Mouse (Mus musculus): ENCODE results near the gene Nrxn1. TPM values are rescaled to one million over a fixed set of nuclear protein-coding genes. Genes with fewer than 3 reads are reported as not detected.
A peak's percentile ranks its signal among the peaks of the same experiment; 100 is the strongest.
"Not testable (repeated sequence)": the region's sequence is repeated elsewhere in the genome, so short reads cannot be mapped to it uniquely, and the experiment has no call there.

The Nrxn1 gene
- polyA plus RNA-seq, 1 experiment, result 0.23 TPM

GRCm38 (mm10) chr17:90269143-90269542 is 823.7 kb downstream of the Nrxn1 start:
- no peak for DNase-seq (ENCODE audit: low spot score)

GRCm38 (mm10) chr17:90253451-90254131 is 839.3 kb downstream of the Nrxn1 start:
- DNase-seq (ENCODE audit: low spot score), result no peak

DNA sequence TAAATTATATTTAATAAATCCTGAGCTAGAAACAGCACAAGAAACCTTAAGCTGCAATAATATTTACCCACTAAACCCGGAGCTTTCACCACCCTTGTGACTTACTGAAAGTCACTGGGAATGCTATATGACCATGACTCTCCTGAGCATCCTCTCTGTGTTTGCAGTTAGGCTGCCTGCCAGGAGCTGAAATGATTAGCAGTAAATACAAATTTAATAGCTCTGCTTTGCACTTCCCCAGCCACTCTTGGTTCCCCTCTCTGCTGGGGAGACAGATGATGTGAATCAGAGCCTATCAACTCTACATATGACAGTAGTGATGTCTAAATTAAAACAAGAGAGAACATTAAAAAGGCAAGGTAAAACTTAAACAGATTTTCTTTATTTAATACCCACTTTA is 840.7 kb downstream of the Nrxn1 start:
- no peak for DNase-seq (ENCODE audit: low spot score)

DNA sequence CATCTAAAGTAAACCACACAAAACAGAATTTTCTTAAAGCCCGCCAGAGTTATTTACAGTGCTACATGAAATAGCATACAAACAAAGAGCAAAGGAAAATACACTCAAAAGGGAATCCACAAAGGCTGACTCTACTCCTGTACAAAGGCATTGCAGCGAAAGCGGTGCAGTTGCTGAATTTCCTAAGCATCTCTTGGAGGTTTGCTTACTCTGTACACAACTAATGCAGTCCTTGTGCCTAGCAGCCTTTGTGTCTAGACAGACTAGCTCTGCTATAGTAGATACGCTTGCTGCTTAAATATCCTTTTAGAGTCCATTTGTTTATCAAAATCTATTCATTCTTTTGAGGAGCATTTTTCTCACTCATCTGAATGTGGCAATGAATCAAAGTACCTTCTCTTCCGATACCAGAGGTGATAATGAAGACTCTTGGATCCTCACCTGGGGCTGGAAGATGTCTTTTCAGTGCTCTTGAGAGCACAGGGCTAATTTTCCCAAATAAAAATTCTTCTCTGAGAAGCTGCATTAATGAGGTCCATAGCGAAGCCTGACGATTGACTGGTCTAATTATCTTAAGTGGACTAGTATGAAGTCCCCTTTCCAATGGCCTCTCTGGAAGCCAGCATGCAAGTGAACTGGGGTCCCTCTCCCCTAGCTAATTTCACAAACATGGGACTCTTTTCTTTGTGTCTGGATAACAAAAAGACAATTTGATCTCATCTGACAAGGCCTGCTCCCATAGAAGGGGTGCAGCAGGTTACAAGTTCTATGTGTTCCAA is 845.6 kb downstream of the Nrxn1 start:
- DNase-seq (ENCODE audit: low spot score), result no peak

- no peak for DNase-seq (ENCODE audit: low spot score)
Observed at GRCm38 (mm10) chr17:90244339-90244738, 848.5 kb downstream of the Nrxn1 start.

- DNase-seq (ENCODE audit: low spot score), result no peak
Observed at GRCm38 (mm10) chr17:90238964-90239363, 853.9 kb downstream of the Nrxn1 start.

DNA sequence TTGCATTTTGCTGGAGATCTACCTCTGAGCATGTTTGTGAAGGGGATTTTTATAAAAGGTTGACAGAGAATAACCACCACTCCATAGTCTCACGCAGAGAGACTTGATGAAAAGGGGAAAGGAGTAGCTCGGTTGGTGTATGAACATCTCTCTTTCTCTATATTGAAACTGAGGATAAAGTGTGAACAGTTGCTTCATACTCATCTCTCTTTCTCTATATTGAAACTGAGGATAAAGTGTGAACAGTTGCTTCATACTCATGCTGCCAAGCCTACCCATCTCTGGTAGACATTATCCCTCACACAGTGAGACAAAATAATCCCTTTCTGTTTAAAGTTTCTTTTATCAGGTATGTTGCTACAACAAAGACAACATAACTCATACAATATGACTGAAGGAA is 854.4 kb downstream of the Nrxn1 start:
- DNase-seq (ENCODE audit: low spot score), result no peak

GRCm38 (mm10) chr17:90235674-90236073 is 857.2 kb downstream of the Nrxn1 start:
- not testable (repeated sequence) for DNase-seq (ENCODE audit: low spot score)

- DNase-seq (ENCODE audit: low spot score), result no peak
Observed at GRCm38 (mm10) chr17:90234806-90235205, 858.1 kb downstream of the Nrxn1 start.

DNA sequence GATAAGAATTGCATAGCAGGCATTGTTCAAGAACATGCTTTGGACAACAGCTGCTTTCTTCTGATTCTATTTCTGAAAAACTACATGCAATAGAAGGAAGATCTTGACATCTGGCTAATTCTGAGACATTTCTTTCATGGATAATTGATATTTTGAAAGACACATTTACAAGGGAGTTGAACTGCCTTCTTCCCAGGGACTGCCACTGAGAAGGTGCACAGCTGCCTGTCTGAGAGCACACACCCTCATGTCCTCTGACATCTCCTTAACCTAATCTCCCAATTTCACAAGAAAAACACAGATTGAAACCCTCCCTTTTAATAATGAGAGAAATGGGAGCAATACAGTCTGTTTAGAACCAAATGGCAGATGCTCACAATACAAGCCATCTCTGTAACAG is 884.3 kb downstream of the Nrxn1 start:
- no peak for DNase-seq (ENCODE audit: low spot score)

DNA sequence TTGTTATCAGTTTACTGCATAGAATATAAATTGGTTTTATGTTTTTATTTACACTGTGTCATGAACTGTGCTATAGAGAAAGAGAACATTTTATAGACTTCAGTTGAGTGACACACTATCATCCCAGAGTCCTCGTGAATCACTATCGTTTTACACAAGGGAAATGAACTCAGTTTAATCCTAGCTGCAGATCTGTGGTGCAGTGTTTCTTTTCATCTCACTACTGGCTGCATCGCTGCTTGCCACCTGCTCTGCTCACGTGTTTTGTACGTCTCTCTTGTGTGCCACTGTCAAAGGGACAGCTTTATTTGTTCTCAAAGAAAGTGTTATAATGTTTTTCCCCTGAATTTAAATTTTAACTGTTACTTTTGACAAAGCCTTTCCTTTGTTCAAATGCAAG is 885.3 kb downstream of the Nrxn1 start:
- no peak for DNase-seq (ENCODE audit: low spot score)

DNA sequence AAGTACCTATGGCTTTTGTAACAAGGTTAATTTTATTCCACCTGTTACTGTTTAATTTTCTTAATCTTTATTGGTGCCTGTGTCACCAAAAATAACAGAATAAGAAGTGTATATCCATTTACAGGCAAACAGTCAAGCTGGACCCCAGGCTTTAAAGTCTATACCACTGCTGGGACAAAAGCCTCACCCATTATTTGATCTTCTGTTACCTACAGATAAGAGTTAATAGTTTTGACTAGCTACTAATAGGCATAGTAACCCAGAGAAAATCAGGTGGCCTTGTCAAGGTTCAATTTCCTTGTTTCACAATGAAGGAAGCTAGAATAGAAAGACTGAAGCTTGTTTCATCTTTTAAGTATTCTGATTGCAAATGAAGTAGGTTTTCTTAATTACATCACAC is 888.9 kb downstream of the Nrxn1 start:
- no peak for DNase-seq (ENCODE audit: low spot score)

DNA sequence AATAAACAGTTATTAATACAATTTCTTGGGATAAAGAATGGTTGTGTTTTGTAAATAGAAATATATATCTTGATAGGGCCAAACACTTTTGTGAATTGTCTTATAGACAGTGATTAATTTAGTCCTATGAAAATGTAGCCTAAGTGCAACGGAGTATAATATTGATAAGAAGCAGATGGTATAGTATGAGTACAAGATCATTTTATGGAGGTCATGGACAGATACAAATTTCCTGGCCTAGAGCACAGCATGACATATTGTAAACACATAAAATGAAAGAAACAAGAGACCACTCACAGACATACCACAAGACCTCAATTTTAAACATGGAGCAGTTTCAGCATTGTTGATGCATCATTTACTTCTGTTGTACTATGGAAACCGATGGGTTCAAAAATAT is 890.1 kb downstream of the Nrxn1 start:
- no peak for DNase-seq (ENCODE audit: low spot score)

DNA sequence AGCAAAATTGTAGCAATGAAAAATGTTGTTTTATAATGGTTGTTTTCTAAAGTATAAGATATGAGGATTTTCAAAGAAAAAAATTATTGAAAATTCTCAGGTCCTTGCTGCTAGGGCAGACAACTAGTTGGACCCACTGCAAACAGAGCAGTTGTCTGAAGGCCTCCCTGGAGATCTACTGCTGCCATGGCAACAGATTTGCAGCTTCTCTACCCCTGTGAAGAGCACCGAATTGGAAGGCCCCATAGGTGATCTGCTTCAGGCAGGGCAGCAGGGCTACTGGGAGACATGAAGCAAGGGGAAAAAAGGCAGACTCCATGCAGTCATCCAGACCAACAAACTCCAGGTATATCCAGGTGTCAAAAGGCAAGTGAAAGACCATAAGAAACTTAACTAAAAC is 896.1 kb downstream of the Nrxn1 start:
- no peak for DNase-seq (ENCODE audit: low spot score)

GRCm38 (mm10) chr17:90141602-90142001 is 951.3 kb downstream of the Nrxn1 start:
- peak; percentile 21 for DNase-seq (ENCODE audit: low spot score)

- no peak for DNase-seq (ENCODE audit: low spot score)
Observed at GRCm38 (mm10) chr17:90130836-90131235, 962.0 kb downstream of the Nrxn1 start.

DNA sequence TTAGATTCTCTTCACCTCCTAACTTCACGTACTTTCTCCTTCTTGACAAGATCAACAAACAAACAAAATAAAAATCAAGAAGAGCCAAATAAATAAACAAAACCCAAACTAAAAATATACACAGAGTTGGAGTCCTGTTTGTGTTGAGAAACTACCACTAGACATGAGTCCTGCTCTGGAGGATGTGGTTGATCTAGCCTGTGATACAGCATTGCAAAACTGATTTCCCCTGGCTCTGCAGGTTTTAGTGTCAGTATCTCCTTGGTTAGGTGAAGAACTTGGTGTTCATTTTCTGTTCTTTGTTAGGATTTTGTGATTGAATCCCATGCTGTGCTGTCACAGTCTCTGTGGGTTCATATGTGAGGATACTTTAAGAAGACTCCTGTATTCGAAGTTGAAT is 963.7 kb downstream of the Nrxn1 start:
- no peak for DNase-seq (ENCODE audit: low spot score)

GRCm38 (mm10) chr17:90127561-90127960 is 965.3 kb downstream of the Nrxn1 start:
- no peak for DNase-seq (ENCODE audit: low spot score)

- DNase-seq (ENCODE audit: low spot score), result no peak
Observed at GRCm38 (mm10) chr17:90122796-90123481, 969.9 kb downstream of the Nrxn1 start.

GRCm38 (mm10) chr17:90116241-90116640 is 976.6 kb downstream of the Nrxn1 start:
- no peak for DNase-seq (ENCODE audit: low spot score)

DNA sequence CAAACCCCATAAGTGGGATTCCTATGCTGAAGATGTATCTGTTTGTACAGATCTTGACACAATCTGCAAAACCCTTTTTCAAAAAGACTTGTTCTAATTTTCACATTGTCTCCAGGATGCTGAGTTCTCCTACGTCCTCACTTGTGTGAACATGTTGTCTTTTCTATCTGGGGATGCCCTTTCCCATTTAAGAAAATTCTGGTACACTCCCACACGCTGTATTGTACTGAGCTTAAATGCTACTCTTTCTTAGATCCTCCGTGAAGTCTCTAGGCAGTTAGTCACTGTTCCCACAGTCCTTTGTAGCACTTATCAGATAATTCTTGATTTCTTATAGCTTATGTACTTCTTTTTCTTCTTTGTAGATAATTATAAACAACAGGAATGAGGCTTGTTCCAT is 997.9 kb downstream of the Nrxn1 start:
- DNase-seq (ENCODE audit: low spot score), result no peak

DNA sequence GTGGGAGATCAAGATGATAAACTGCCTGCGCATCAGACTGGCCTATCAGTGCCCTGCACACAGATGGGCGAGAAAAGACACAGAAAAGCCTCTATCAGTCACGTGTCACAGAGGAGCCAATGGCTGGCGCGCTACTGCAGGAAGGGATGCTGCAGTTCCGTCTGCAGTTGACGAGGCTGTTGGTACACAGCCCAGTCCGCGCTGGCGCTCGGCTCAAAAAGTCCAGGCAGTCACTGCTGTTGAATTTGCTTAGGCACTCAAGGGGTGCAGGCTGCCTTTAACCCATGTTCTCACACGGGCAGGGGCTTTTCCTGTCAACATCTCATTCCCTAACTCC is 1004.6 kb downstream of the Nrxn1 start:
- peak; percentile 22 for DNase-seq (ENCODE audit: low spot score)

Measured in urinary bladder, adult 2 months (tissue).